Mouse (Mus musculus) neural tube, embryonic 11.5 days (tissue): ENCODE measurements around the gene Mapk12. TPM values are rescaled to one million over a fixed set of nuclear protein-coding genes. Genes with fewer than 3 reads are reported as not detected.

ENCODE experiments used
- ATAC-seq: fragments of 200-750 bp; cut with Nextera tagmentation; 2 replicates; pipeline ENCODE4 v1.8.0; 2017; ENCODE audit warnings: moderate number of reproducible peaks, mild to moderate bottlenecking, moderate TSS enrichment, moderate library complexity; ENCODE audit not compliant: insufficient read depth, low FRiP score, low TSS enrichment
- DNase-seq: peaks from one replicate; pipeline ENCODE4 v3.0.0-alpha.2; 2015; ENCODE audit warnings: low spot score
- H3K27ac ChIP-seq: fragments of 300-500 bp; sonication (generic); 2 replicates; pipeline ENCODE4 v1.5.1; 2014; ENCODE audit warnings: low read depth, mild to moderate bottlenecking, low read length
- H3K27me3 ChIP-seq: fragments of 300-500 bp; sonication (generic); 2 replicates; pipeline ENCODE4 v1.6.1; 2014; ENCODE audit warnings: mild to moderate bottlenecking, low read length, mixed read lengths; ENCODE audit not compliant: control insufficient read depth, insufficient read depth
- H3K36me3 ChIP-seq: fragments of 300-500 bp; sonication (generic); 2 replicates; pipeline ENCODE4 v1.6.1; 2014; ENCODE audit warnings: mild to moderate bottlenecking, low read length, moderate library complexity, mixed read lengths; ENCODE audit not compliant: control insufficient read depth, insufficient read depth
- H3K4me1 ChIP-seq: fragments of 300-500 bp; sonication (generic); 2 replicates; pipeline ENCODE4 v1.6.1; 2014; ENCODE audit warnings: low read length, mixed read lengths; ENCODE audit not compliant: control insufficient read depth, insufficient read depth
- H3K4me2 ChIP-seq: fragments of 300-500 bp; sonication (generic); 2 replicates; pipeline ENCODE4 v1.6.1; 2014; ENCODE audit warnings: low read depth, mild to moderate bottlenecking, moderate library complexity
- H3K4me3 ChIP-seq: fragments of 300-500 bp; sonication (generic); 2 replicates; pipeline ENCODE4 v1.5.1; 2014; ENCODE audit warnings: low read depth, low read length
- H3K9ac ChIP-seq: fragments of 300-500 bp; sonication (generic); 2 replicates; pipeline ENCODE4 v1.6.1; 2014; ENCODE audit warnings: mild to moderate bottlenecking, low read length
- H3K9me3 ChIP-seq: fragments of 300-500 bp; sonication (generic); 2 replicates; pipeline ENCODE4 v1.6.1; 2016; ENCODE audit warnings: low read length; ENCODE audit not compliant: control insufficient read depth
- WGBS: fragments of 180-500 bp; shearing (Covaris S2); extraction: QIAGEN DNeasy Blood & Tissue Kit; methylation state at CpG from one replicate; pipeline ENCODE4 v1.1.7; 2014; 5-methylcytosine and 5-hydroxymethylcytosine counted together
- microRNA-seq: library from miRNA; unstranded; fragments of <30 nt; microRNA quantifications from one replicate; pipeline ENCODE4, GENCODE M21; 2016
- polyA plus RNA-seq: library from polyadenylated mRNA; unstranded; fragments of >200 nt; fragmentation: Nextera tagmentation; extraction: Ambion mirVana; gene quantifications from 2 replicates; pipeline ENCODE4 v1.2.1, GENCODE M21; 2014

The Mapk12 gene
- polyA plus RNA-seq, 1 experiment from 2014 or later: 20.3 TPM

- DNase-seq (peak; percentile 88), ATAC-seq (peak; percentile 91)
- no peaks in the 10 kb centered on the region for H3K27me3 ChIP-seq
- H3K4me3 ChIP-seq: peak within 1 kb of the TSS; percentile 97
- H3K27ac ChIP-seq: peak within 1 kb of the TSS; percentile 74; the same call in 1 of the 2 replicates
- H3K4me1 ChIP-seq: peaks cover 7% of the 10 kb centered on the region
- H3K9me3 ChIP-seq: no peaks in the 10 kb centered on the region
- H3K9ac ChIP-seq: peak within 1 kb of the TSS; percentile 92
- 2% methylated on average over 36 of the region's 38 CpGs for WGBS
- peak within 1 kb of the TSS; percentile 100 for H3K4me2 ChIP-seq
- peaks cover 8% of the 10 kb centered on the region for H3K36me3 ChIP-seq
These were observed 51.8 kb downstream of the Mapk12 start, which contains the start of gene Selenoo for GRCm38 (mm10) chr15:89088607-89089247. Gene Selenoo (plus strand): TSS chr15:89089084.

GRCm38 (mm10) chr15:89084826-89085225 is 55.7 kb downstream of the Mapk12 start:
- WGBS: 90% methylated on average over 2 of the region's 2 CpGs
- no peaks in the 10 kb centered on the region for H3K9me3 ChIP-seq

DNA sequence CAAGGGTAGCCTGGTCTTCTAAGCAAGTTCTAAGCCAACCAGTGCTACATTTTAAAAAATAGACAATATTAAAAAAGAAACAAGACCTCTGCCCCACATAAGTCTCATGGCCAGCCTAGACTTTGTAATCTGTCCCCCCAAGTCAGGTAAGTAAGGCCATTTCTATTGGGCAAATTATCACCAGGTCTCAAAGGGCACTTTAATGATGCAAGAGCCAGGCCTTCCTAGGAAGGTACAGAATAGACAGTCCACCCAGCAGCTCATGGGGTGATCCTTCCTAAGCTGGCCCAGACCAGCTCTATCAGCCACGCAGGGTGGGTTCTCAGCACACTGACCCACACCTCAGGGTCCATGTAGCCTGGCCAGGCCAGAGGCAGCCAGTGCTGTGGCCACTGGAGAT is 56.6 kb downstream of the Mapk12 start:
- H3K4me2 ChIP-seq: no peak overlapping the region
- peaks cover 10% of the 10 kb centered on the region for H3K36me3 ChIP-seq
- 100% methylated on average over 1 of the region's 1 CpGs for WGBS
- H3K4me3 ChIP-seq: no peak overlapping the region
- no peak for ATAC-seq
- no peak overlapping the region for H3K27ac ChIP-seq
- no peak overlapping the region for H3K9ac ChIP-seq
- H3K4me1 ChIP-seq: no peaks in the 10 kb centered on the region
- H3K9me3 ChIP-seq: no peaks in the 10 kb centered on the region
- DNase-seq: no peak
- no peaks in the 10 kb centered on the region for H3K27me3 ChIP-seq

More at GRCm38 (mm10) chr15:89084826-89085225, 55.7 kb downstream of the Mapk12 start:
- H3K36me3 ChIP-seq: peaks cover 10% of the 10 kb centered on the region
- ATAC-seq (no peak), DNase-seq (no peak)
- H3K27me3 ChIP-seq: no peaks in the 10 kb centered on the region
- H3K4me2 ChIP-seq: no peak overlapping the region
- no peak overlapping the region for H3K27ac ChIP-seq
- H3K4me1 ChIP-seq: peaks cover 4% of the 10 kb centered on the region
- no peak overlapping the region for H3K9ac ChIP-seq
- H3K4me3 ChIP-seq: no peak overlapping the region

Small RNA genes within 50 kb of the gene (microRNA-seq; reads per million reads assigned to microRNA genes)
- gene Mir6958 (1.8 reads per million), gene Mir7118 (not detected)

Other genes starting within 250 kb of the Mapk12 start
- gene Ttll8, start 186.3 kb downstream of the Mapk12 start, polyA plus RNA-seq: not detected in 2 replicates
- 0.85 and 1.4 TPM in 2 replicates for gene Mlc1, start 161.7 kb downstream of the Mapk12 start, polyA plus RNA-seq
- not detected in 2 replicates for gene Mov10l1, start 157.8 kb downstream of the Mapk12 start, polyA plus RNA-seq
- 0.45 and 0.88 TPM in 2 replicates for gene Panx2, start 81.0 kb downstream of the Mapk12 start, polyA plus RNA-seq
- gene Trabd, start 65.6 kb downstream of the Mapk12 start, polyA plus RNA-seq: 48.7 and 53.3 TPM in 2 replicates
- 23.0 TPM in 2 replicates for gene Selenoo, start 51.6 kb downstream of the Mapk12 start, polyA plus RNA-seq
- 21.1 and 21.8 TPM in 2 replicates for gene Tubgcp6, start 17.6 kb downstream of the Mapk12 start, polyA plus RNA-seq
- gene Hdac10, start 12.0 kb downstream of the Mapk12 start, polyA plus RNA-seq: 13.0 and 13.7 TPM in 2 replicates
- 33.1 and 37.4 TPM in 2 replicates for gene Mapk11, start 8.9 kb upstream of the Mapk12 start, polyA plus RNA-seq
- 112 and 117 TPM in 2 replicates for gene Plxnb2, start 40.1 kb upstream of the Mapk12 start, polyA plus RNA-seq
- 30.5 and 33.6 TPM in 2 replicates for gene Dennd6b, start 55.8 kb upstream of the Mapk12 start, polyA plus RNA-seq
- gene Ppp6r2, start 70.8 kb upstream of the Mapk12 start, polyA plus RNA-seq: 45.2 and 47.1 TPM in 2 replicates
- gene Sbf1, start 174.6 kb upstream of the Mapk12 start, polyA plus RNA-seq: 75.7 and 90.7 TPM in 2 replicates
- gene Adm2, start 182.0 kb upstream of the Mapk12 start, polyA plus RNA-seq: 0.17 TPM in 1 of 2 replicates, not detected in the other
- not detected in 2 replicates for gene Miox, start 193.7 kb upstream of the Mapk12 start, polyA plus RNA-seq
- 31.8 and 35.8 TPM in 2 replicates for gene Lmf2, start 215.0 kb upstream of the Mapk12 start, polyA plus RNA-seq
- 154 and 158 TPM in 2 replicates for gene Ncaph2, start 215.0 kb upstream of the Mapk12 start, polyA plus RNA-seq
- gene Sco2, start 233.1 kb upstream of the Mapk12 start, polyA plus RNA-seq: 6.0 and 8.8 TPM in 2 replicates
- gene Tymp, start 236.3 kb upstream of the Mapk12 start, polyA plus RNA-seq: 1.6 and 2.0 TPM in 2 replicates
- 0.39 and 1.0 TPM in 2 replicates for gene Odf3b, start 238.6 kb upstream of the Mapk12 start, polyA plus RNA-seq
- gene Klhdc7b, start 244.2 kb upstream of the Mapk12 start, polyA plus RNA-seq: not detected in 2 replicates